Mouse (Mus musculus) kidney, adult 2 months (tissue): ENCODE data around the gene Tmem235.

Experiments
- CTCF ChIP-seq: fragments of 200-500 bp; conservative IDR thresholded peaks from 2 replicates; pipeline ENCODE4 v1.5.1; 2011; ENCODE audit warnings: low read depth, mild to moderate bottlenecking, control low read depth, low read length, moderate library complexity, mixed read lengths; ENCODE audit not compliant: insufficient read depth, insufficient read length
- POLR2A ChIP-seq: fragments of 200-500 bp; IDR thresholded peaks from one replicate; pipeline ENCODE4 v1.6.1; 2011; ENCODE audit warnings: low read depth, low read length, control low read depth

DNA sequence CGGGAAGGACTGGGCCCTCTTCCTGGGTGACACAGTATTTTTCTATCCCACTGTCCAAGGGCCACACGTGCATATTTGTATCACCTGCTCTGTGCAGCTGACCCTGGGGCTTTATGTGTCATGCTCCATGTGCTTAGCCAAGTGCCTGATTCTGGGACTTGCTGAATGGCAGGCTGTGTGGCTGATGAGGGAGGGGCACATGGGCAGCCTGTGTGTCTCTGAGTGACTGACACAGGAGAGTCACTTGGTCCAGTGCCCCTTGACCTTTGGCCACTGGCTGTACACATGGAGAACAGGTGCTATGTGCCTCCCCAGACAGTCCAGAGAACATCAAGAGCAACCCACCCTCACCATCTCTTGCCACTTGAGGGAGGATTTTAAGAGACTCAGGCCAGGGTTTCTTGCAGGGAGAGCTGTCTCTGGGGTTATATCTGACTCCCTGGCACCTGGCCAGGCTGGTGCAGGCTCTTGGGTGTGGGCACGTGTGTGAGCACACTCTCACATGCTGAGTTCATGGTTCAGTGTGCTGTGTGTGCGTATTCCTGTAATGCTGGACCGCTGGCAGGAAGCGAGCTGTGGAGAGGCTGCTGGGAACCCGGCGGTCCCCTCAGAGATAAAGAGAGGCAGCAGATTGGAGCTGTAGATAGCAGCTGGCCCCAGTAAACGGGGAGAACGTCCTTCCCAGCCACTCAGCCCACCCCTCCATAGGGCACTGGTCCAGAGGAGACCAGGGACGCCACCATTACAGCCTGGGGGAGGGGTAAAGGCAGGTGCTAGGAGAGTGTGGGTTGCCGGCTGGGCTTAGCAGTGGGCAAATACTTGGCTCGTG lies 17.6 kb downstream of the Tmem235 start:
- TF ChIP-seq CTCF (no peak), POLR2A (no peak)
